Mouse (Mus musculus) spleen, adult 2 months (tissue): ENCODE data around the gene Pakap.

Experiments used
- CTCF ChIP-seq: fragments of 200-500 bp; IDR thresholded peaks from 2 replicates; pipeline ENCODE4 v1.5.1; 2011; ENCODE audit warnings: mild to moderate bottlenecking, inconsistent platforms; ENCODE audit not compliant: insufficient read depth, insufficient read length, insufficient replicate concordance; ENCODE audit errors: extremely low read depth
- POLR2A ChIP-seq: fragments of 200-500 bp; IDR thresholded peaks from 2 replicates; pipeline ENCODE4 v1.6.1; 2011; ENCODE audit warnings: low read depth, low read length, inconsistent platforms

- TF ChIP-seq POLR2A (no peak), CTCF (no peak)
These were observed 148.8 kb downstream of the Pakap start for GRCm38 (mm10) chr4:57716735-57717134.
